In the genomic region with DNA sequence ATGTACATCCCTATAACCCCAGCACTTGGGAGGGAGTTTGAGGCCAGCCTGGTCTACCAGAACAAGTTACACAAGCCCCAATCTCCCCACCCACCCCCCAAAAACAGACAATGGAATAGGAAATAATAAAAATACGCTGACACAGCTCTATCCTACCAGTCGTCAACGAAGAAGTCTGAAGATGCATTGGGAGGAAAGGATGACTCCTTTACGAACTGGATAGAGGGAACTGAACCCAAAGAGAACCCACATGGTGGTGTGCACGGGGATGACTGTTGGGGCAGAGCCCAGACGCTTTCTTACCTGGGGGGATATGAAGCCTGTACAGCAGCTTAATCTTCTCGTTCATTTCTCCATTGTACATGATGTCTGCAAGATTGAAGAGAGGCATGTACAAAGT, we compare ENCODE assay signal across 16 mouse cellular contexts.
"Had no signal": no experiment of that assay in that cellular context is flagged by ENCODE, and none has a peak within 500 bp of the region (broad histone marks: within the 10 kb centered on the region; RNA-seq: fewer than 3 reads in every experiment).

No protein-coding gene starts in this region.

- H3K4me2 ChIP-seq: liver, embryonic 15.5 days; lung, embryonic 15.5 days; midbrain, embryonic 12.5 days; neural tube, embryonic 12.5 days; stomach, embryonic 15.5 days had no signal

- H3K9me3 ChIP-seq: liver, embryonic 15.5 days; lung, embryonic 15.5 days; megakaryocyte, embryonic 14.5 days; midbrain, embryonic 12.5 days; neural tube, embryonic 12.5 days; stomach, embryonic 15.5 days had no signal

- ATAC-seq: liver, postnatal 0 days had no signal

- H3K9ac ChIP-seq: liver, embryonic 15.5 days; liver, postnatal 0 days; lung, embryonic 15.5 days; midbrain, embryonic 12.5 days; neural tube, embryonic 12.5 days; stomach, embryonic 15.5 days had no signal

- DNase-seq: liver, postnatal 0 days; lung, adult 2 months; lung, postnatal 14 days; lung, postnatal 36 days; midbrain, embryonic 14.5 days; right cerebral cortex, postnatal 14 days; thymus, adult 18-20 months; thymus, postnatal 14 days; thymus, postnatal 36 days had no signal

- H3K27ac ChIP-seq: liver, embryonic 15.5 days; lung, embryonic 15.5 days; macrophage; midbrain, embryonic 12.5 days; neural tube, embryonic 12.5 days; stomach, embryonic 15.5 days had no signal

- H3K4me1 ChIP-seq: lung, embryonic 15.5 days; midbrain, embryonic 12.5 days; neural tube, embryonic 12.5 days; stomach, embryonic 15.5 days had no signal

- H3K27me3 ChIP-seq: liver, embryonic 15.5 days; lung, embryonic 15.5 days; midbrain, embryonic 12.5 days; neural tube, embryonic 12.5 days; stomach, embryonic 15.5 days had no signal

- H3K4me3 ChIP-seq: liver, embryonic 15.5 days; lung, embryonic 15.5 days; megakaryocyte, embryonic 14.5 days; midbrain, embryonic 12.5 days; neural tube, embryonic 12.5 days; stomach, embryonic 15.5 days had no signal
